ENCODE assay signal across 19 mouse cellular contexts in genomic region chr14:40979723-40980122, GRCm38 (mm10). TPM values are rescaled to one million over a fixed set of nuclear protein-coding genes. Genes with fewer than 3 reads are reported as not detected.
A peak's percentile ranks its signal among the peaks of the same experiment; 100 is the strongest.
DNase-seq lines count a peak whose midpoint lies in the region; ATAC-seq and TF ChIP-seq lines count a peak whose summit lies in the region.
"Had no signal": no experiment of that assay in that cellular context is flagged by ENCODE, and none has a peak within 500 bp of the region (broad histone marks: within the 10 kb centered on the region; RNA-seq: fewer than 3 reads in every experiment).

No protein-coding gene starts in this region.

- H3K27me3 ChIP-seq in megakaryocyte, embryonic 14.5 days (replicated peaks), result no peaks in the 10 kb centered on the region
- no peaks in the 10 kb centered on the region for H3K27me3 ChIP-seq in intestine, embryonic 16.5 days (replicated peaks; ENCODE audit: control insufficient read depth, insufficient read depth, low read length)
- no peaks in the 10 kb centered on the region for H3K27me3 ChIP-seq in forebrain, embryonic 11.5 days (ENCODE audit: control insufficient read depth, insufficient read depth, low read length)
- H3K27me3 ChIP-seq: kidney, embryonic 15.5 days; liver, embryonic 13.5 days; midbrain, embryonic 15.5 days; neural tube, embryonic 12.5 days had no signal

- H3K4me3 ChIP-seq in left cerebral cortex, adult 2 months, result no peak overlapping the region
- H3K4me3 ChIP-seq in megakaryocyte, embryonic 14.5 days (replicated peaks), result peak overlapping the region; percentile 31
- H3K4me3 ChIP-seq in intestine, embryonic 16.5 days (ENCODE audit: low read length), result no peak overlapping the region
- no peak overlapping the region for H3K4me3 ChIP-seq in forebrain, embryonic 11.5 days (ENCODE audit: low read depth, low read length)
- H3K4me3 ChIP-seq: forebrain, embryonic 10.5 days; heart, adult 2 months; hindbrain, embryonic 10.5 days; kidney, embryonic 15.5 days; liver, embryonic 13.5 days; midbrain, embryonic 15.5 days; neural tube, embryonic 12.5 days had no signal

- ATAC-seq in megakaryocyte, adult 5-6 weeks (ENCODE audit: poor library complexity, severe bottlenecking), result no peak
- peak; percentile 36 for ATAC-seq in intestine, embryonic 16.5 days
- ATAC-seq in forebrain, embryonic 11.5 days (replicated peaks; ENCODE audit: low FRiP score), result no peak
- ATAC-seq: activated CD4-positive, CD25-positive, alpha-beta regulatory T cell, adult 4 months had no signal

- no peak overlapping the region for H3K4me2 ChIP-seq in intestine, embryonic 16.5 days (ENCODE audit: low read depth, low read length)
- H3K4me2 ChIP-seq in forebrain, embryonic 11.5 days (ENCODE audit: low read depth, low read length, severe bottlenecking), result no peak overlapping the region
- H3K4me2 ChIP-seq: kidney, embryonic 15.5 days; liver, embryonic 13.5 days; midbrain, embryonic 15.5 days; neural tube, embryonic 12.5 days had no signal

- no peaks in the 10 kb centered on the region for H3K36me3 ChIP-seq in megakaryocyte, embryonic 14.5 days (replicated peaks; ENCODE audit: low read length)
- H3K36me3 ChIP-seq in intestine, embryonic 16.5 days (ENCODE audit: control insufficient read depth, insufficient read depth, low read length), result no peaks in the 10 kb centered on the region
- no peaks in the 10 kb centered on the region for H3K36me3 ChIP-seq in forebrain, embryonic 11.5 days (ENCODE audit: control insufficient read depth, insufficient read depth, low read length)
- H3K36me3 ChIP-seq: forebrain, embryonic 10.5 days; hindbrain, embryonic 10.5 days; kidney, embryonic 15.5 days; liver, embryonic 13.5 days; midbrain, embryonic 15.5 days; neural tube, embryonic 12.5 days had no signal

- WGBS in intestine, embryonic 16.5 days, result 57% methylated on average over 1 of the region's 1 CpGs
- 60% methylated on average over 1 of the region's 1 CpGs for WGBS in forebrain, embryonic 11.5 days

- H3K27ac ChIP-seq in left cerebral cortex, adult 2 months, result peak overlapping the region; percentile 17; the same call in 1 of the 2 replicates
- no peak overlapping the region for H3K27ac ChIP-seq in intestine, embryonic 16.5 days (ENCODE audit: low read length)
- H3K27ac ChIP-seq in forebrain, embryonic 11.5 days (ENCODE audit: low read depth, low read length), result no peak overlapping the region
- H3K27ac ChIP-seq: forebrain, embryonic 10.5 days; heart, adult 2 months; hindbrain, embryonic 10.5 days; kidney, embryonic 15.5 days; liver, embryonic 13.5 days; midbrain, embryonic 15.5 days; neural tube, embryonic 12.5 days had no signal

- H3K9me3 ChIP-seq in megakaryocyte, embryonic 14.5 days, result no peaks in the 10 kb centered on the region
- H3K9me3 ChIP-seq in intestine, embryonic 16.5 days (ENCODE audit: control insufficient read depth, low read length), result no peaks in the 10 kb centered on the region
- no peaks in the 10 kb centered on the region for H3K9me3 ChIP-seq in forebrain, embryonic 11.5 days (ENCODE audit: control insufficient read depth, low read length)
- H3K9me3 ChIP-seq: forebrain, embryonic 10.5 days; hindbrain, embryonic 10.5 days; kidney, embryonic 15.5 days; liver, embryonic 13.5 days; midbrain, embryonic 15.5 days; neural tube, embryonic 12.5 days had no signal

- peaks cover 39% of the 10 kb centered on the region for H3K4me1 ChIP-seq in megakaryocyte, embryonic 14.5 days
- no peaks in the 10 kb centered on the region for H3K4me1 ChIP-seq in intestine, embryonic 16.5 days (ENCODE audit: control insufficient read depth, insufficient read depth, low read length)
- no peaks in the 10 kb centered on the region for H3K4me1 ChIP-seq in forebrain, embryonic 11.5 days (replicated peaks; ENCODE audit: control insufficient read depth, insufficient read depth, low read length)
- H3K4me1 ChIP-seq: hindbrain, embryonic 10.5 days; midbrain, embryonic 15.5 days; neural tube, embryonic 12.5 days had no signal

- no peak for TF ChIP-seq CTCF in left cerebral cortex, adult 2 months (IDR thresholded peaks at IDR 0.05)

- no peak for DNase-seq in left cerebral cortex, adult 2 months (ENCODE audit: extremely low spot score in 1 of 2, low spot score in 2 of 2)
- DNase-seq in left cerebral cortex, postnatal 14 days (ENCODE audit: low spot score in 2 of 2), result no peak
- no peak for DNase-seq in cerebellum, adult 11-12 months
- no peak for DNase-seq in forebrain, embryonic 11.5 days (ENCODE audit: low spot score)
- DNase-seq: cerebellum, adult 8-10 months; forebrain, postnatal 0 days; gastrocnemius, postnatal 25 days; thymus, postnatal 14 days had no signal

- intact Hi-C loops in left cerebral cortex, adult 2 months (cut with DNase I), result loop anchor here (1.0 to 10.0 kb wide), 2 partner anchors 54 to 185 kb away; no protein-coding TSS in a partner anchor
- intact Hi-C loops in left cerebral cortex, postnatal 14 days (cut with DNase I), result loop anchor here (2.0 kb wide), 1 partner anchor 55 kb away; no protein-coding TSS in a partner anchor

- no peak overlapping the region for H3K9ac ChIP-seq in intestine, embryonic 16.5 days (ENCODE audit: low read depth, low read length)
- no peak overlapping the region for H3K9ac ChIP-seq in forebrain, embryonic 11.5 days (ENCODE audit: low read length)
- H3K9ac ChIP-seq: forebrain, postnatal 0 days; kidney, embryonic 15.5 days; liver, embryonic 13.5 days; midbrain, embryonic 15.5 days; neural tube, embryonic 12.5 days had no signal

RNA-seq across cellular contexts. Expression of gene Tspan14, which starts 13.1 kb away (rescaled TPM):
- 10 to 100 TPM; 50.2 to 52.1 TPM for total RNA-seq in left cerebral cortex, adult 2 months (2021)
- total RNA-seq in left cerebral cortex, postnatal 14 days (2021), result 10 to 100 TPM; 57.8 to 70.3 TPM
- polyA plus RNA-seq in megakaryocyte, embryonic 14.5 days (2012; ENCODE audit: insufficient read depth, low replicate concordance), result 20.9 and 22.8 TPM in 2 replicates
- total RNA-seq in megakaryocyte, adult 5-6 weeks (2015), result 60.6 and 66.0 TPM in 2 replicates
- total RNA-seq in megakaryocyte, adult 5-6 weeks (2017), result 72.4 and 76.5 TPM in 2 replicates
- 65.0 and 65.6 TPM in 2 replicates for polyA plus RNA-seq in intestine, embryonic 16.5 days (2015; fragmentation: Nextera tagmentation; extraction: Ambion mirVana)
- polyA plus RNA-seq in forebrain, embryonic 11.5 days (2014; fragmentation: Nextera tagmentation; extraction: Ambion mirVana), result 87.8 and 96.1 TPM in 2 replicates

RNA-seq across cellular contexts. Expression of gene Fam213a, which starts 33.9 kb away (rescaled TPM):
- total RNA-seq in left cerebral cortex, adult 2 months (2021), result 100 to 1,000 TPM; 106 to 123 TPM
- total RNA-seq in left cerebral cortex, postnatal 14 days (2021), result 100 to 1,000 TPM; 103 to 105 TPM
- 4.5 and 11.6 TPM in 2 replicates for polyA plus RNA-seq in megakaryocyte, embryonic 14.5 days (2012; ENCODE audit: insufficient read depth, low replicate concordance)
- 1.8 and 3.5 TPM in 2 replicates for total RNA-seq in megakaryocyte, adult 5-6 weeks (2015)
- total RNA-seq in megakaryocyte, adult 5-6 weeks (2017), result 2.6 and 3.6 TPM in 2 replicates
- 72.4 and 81.8 TPM in 2 replicates for polyA plus RNA-seq in intestine, embryonic 16.5 days (2015; fragmentation: Nextera tagmentation; extraction: Ambion mirVana)
- polyA plus RNA-seq in forebrain, embryonic 11.5 days (2014; fragmentation: Nextera tagmentation; extraction: Ambion mirVana), result 54.2 and 57.9 TPM in 2 replicates

Comparison
In these comparisons a context has a peak if more than half of its experiments do, and no peak if none do; other contexts are left out.
1. RNA of gene Fam213a, which starts 33.9 kb away (total RNA-seq): 106 to 123 TPM in left cerebral cortex, adult 2 months and 103 to 105 TPM in left cerebral cortex, postnatal 14 days; 1.8 to 3.6 TPM in megakaryocyte, adult 5-6 weeks; every median in the first group is over 10 times any median in the second.